Mouse (Mus musculus) heart, adult 18-20 months (tissue): Measurements from ENCODE around the gene Hoxc9. TPM values are rescaled to one million over a fixed set of nuclear protein-coding genes. Genes with fewer than 3 reads are reported as not detected.

Experiments used
- DNase-seq, 2 experiments: peaks; one replicate each; pipeline ENCODE4 v3.0.0; 2021 to 2022; ENCODE audit warnings: mixed read lengths in 1 of 2
- microRNA-seq, 2 experiments: library from miRNA; unstranded; fragments of <30 nt; microRNA quantifications; one replicate each; pipeline ENCODE4 v1.2.0; 2022
- total RNA-seq, 2 experiments: library from RNA; stranded (reverse); gene quantifications; 2 replicates each; pipeline ENCODE4 v1.2.3; 2021

Hoxc9 gene
- total RNA-seq, 2 experiments from 2014 or later = not detected

DNA sequence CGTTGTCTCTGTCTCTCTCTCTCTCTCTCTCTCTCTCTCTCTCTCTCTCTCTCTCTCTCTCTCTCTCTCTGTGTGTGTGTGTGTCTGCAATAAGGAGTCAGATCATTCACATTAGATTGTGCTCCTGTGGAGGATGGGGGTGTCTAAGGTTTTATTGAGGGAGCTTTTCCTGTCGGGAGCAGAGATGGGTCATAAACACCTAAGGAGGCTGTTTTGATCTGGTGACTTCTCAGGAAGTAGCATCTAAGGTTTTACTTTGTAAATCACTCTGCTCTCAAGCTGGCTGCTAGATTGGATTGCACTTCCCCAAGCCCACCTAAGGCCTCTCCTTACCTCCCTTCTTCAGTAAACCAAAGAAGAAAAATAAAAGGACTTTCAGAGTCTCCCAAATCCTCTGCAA lies 47.9 kb downstream of the Hoxc9 start:
- DNase-seq = no peak

DNA sequence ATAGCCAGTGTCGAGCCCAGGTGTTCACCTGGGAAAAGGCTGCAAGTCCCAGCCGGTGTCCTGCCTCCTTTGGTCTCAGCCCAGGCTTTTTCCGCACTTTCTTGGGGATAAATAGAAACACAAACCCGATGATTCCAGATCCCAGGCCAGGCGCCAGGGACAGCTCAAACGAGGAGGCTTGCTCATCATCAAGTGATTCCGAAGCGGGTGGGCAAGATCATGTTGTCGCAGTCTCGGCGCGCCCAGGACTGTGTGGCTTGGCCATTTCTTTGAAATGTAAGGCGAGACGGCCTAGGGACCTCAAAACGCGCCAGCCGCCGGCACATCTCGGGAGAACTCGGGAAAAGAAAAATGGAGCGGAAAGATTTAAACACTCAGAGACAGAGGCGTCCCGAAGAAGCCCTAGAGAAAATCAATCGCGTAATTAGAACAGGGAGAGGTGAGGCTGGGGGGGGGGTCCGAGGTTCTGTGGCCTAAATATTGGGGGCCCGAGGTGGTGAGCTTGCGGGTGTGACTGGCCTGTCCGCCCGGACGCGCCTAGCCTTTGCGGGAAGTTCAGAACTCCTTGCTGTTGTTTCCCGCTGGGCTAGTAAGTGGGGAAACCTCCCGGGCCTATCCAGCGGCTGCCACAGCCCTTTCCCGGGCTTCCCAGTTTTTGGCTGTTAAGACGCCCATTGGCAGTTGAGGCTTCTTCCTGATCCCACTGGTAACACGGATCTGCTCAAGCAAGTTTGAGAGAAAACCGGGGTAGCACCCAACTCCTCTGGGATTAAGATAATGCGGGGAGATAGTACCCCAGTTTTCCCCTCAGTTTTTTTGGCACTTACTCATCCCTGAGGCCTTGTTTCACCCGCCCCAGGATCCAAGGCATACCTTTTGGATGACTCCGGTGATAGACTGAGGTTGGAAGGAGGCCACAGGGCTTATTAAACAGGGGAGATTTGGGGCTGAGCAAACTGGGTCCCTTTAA lies 51.3 kb downstream of the Hoxc9 start:
- peak in 1 of 2 experiments; percentile 6 for DNase-seq

DNA sequence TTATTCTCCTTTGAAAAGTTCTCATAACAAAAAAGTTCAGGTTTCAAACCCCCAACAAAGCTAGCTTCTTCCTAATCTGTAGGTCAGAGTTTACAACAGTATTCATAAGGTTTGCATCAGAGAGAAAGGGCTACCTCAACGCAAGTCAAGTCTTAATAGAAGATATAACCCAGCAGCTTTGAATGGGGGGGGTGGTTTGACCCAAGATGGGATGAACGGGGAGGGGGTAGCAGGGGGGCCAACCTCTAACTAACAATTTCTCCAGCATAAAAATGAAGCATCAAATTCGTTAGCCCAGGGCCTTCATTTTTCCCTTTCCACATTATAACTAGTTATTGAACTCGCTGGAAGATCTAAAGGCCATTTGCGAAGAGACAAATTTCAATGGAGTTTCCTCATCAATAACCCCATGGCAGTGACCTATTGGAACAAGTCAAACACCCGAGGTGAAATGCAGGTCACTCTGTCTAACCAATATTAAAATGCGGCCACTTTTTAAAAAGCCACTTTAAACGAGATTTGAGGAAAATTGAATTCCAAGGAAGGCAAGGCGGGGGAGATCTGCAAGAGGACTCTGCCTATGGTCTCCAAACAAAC lies 52.8 kb downstream of the Hoxc9 start:
- DNase-seq = no peak

DNA sequence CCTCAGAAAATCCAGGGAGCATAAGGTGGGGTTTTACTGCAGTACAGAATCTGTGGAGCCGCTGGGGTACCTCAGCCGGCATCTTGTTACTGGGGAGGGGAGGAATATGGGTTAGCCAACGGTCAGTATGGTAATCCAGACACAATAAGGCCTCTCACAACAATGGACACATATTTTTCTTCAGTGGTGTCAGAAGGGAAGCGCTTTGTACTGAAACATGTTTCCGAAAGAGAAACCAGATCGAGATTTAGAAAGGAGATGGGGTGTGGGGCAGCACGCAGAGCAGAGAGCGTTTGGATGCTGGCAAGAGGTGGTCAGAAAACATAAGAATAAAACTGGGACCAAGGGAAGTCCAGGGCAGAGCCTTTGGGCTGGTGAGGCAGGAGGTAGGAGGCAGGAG lies 53.9 kb downstream of the Hoxc9 start:
- no peak for DNase-seq

DNA sequence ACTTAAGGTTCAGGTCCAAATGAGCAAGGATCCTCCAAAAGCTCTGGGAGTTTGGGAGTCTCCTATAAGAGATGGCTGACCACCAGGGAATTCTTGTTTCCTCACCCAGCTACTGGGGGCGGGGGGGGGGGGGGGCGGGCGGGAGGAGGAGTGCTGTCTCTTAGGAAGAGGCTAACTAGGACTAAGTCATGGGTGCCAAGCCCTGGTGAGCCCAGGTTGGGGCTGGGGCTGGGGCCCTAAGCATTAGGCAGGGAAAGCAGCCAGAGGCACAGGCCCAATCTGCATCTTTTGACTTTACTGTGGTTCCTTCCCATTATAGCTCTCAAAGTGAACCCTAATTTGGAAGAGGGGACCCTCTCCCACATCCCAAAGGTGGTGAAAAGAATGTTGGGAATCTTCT lies 55.9 kb downstream of the Hoxc9 start:
- no peak for DNase-seq

DNA sequence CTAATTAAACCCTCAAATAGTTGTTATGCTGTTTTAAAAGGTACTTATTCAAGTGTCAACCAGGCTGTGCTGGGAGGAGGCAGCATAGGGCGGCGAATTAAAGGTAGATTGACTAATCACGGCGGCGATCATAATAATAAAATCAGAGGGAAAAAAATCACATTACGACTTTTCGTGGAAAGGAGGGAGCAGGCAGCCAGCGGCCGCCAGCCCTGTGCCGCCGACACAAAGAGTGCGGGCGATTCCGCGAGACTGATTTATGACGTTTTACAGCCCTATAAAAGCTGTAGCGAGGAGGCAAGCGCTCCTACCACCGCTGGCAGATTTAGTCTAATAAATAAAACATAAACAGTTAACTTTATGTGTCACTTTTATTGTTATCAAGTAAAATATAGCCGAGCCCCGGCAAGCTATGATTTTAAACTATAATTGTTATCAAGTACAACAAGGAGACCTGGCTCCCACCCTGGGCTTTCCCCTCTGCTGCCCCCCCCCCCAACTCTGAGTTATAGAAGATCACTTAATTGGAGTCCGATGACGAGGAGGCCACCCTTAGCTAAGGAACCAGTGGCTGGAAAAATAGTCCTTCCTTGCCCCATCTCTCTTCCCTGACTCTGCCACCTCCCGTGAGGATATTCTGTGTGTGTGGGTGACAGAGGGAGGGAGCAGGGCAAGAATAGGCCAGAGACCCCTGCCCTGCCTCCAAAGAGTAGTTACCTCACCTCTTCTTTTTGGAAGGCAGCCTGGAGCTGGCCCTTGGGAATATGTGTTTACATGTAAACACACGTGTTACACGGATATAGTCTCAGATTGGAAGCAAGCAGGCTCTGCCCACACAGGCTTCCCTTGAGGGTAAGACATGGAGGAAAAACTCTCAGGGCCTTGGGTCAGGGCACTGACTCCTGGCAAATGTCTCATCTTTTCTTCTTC lies 56.7 kb downstream of the Hoxc9 start:
- no peak for DNase-seq

DNA sequence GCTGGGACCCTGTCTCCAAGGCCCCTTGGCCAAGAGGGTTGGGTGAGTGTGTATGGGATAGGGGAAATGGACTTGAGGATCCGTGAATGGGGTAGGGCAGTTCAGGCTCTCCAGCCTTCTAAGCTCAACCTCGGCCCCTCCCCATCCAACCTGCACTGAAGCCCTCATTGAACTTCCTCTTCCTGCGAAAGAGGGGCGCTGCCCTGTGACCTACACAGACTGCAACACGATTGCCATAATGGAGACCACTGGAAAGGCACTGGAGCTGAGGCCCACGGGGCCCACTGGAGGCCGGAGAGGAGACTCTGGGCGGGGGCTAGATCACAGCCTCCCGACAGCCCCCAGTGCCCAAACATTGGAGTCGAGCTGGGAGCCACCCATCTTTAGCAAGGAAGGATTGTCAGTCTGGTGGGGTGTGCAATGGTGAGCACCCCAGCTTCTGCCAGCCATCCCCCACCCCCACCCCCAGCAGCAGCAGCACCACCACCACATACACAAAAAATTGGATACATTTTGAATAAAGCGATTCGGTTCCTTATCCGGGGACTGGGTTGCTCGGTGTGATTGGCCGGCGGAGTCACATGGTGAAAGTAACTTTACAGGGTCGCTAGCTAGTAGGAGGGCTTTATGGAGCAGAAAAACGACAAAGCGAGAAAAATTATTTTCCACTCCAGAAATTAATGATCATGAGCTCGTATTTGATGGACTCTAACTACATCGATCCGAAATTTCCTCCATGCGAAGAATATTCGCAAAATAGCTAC lies 58.0 kb downstream of the Hoxc9 start:
- no peak for DNase-seq

Small RNA genes lying within 50 kb of the gene (microRNA-seq; reads per million reads assigned to microRNA genes)
- gene Mir196a-2 (1.5 to 4.1 reads per million in 2 experiments), gene Mir615 (4.6 to 15.1 reads per million in 2 experiments)

Other genes with a start within 250 kb of the Hoxc9 start
- not detected for gene Hoxc13, start 55.3 kb upstream of the Hoxc9 start, total RNA-seq
- gene Hoxc12, start 39.7 kb upstream of the Hoxc9 start, total RNA-seq = not detected
- not detected for gene Hoxc11, start 22.0 kb upstream of the Hoxc9 start, total RNA-seq
- not detected for gene Hoxc10, start 9.6 kb upstream of the Hoxc9 start, total RNA-seq
- under 1 TPM in 1 of 2 experiments, not detected in 1; 0.18 TPM for gene Hoxc5, start 9.0 kb upstream of the Hoxc9 start, total RNA-seq
- not detected for gene Hoxc8, start 14.2 kb downstream of the Hoxc9 start, total RNA-seq
- under 1 TPM in 1 of 2 experiments, not detected in 1; 0.18 TPM for gene Hoxc6, start 21.8 kb downstream of the Hoxc9 start, total RNA-seq
- under 1 TPM in 1 of 2 experiments, not detected in 1; 0.23 TPM for gene Hoxc4, start 42.5 kb downstream of the Hoxc9 start, total RNA-seq
- 10 to 100 TPM; 10.9 to 12.9 TPM for gene Smug1, start 190.7 kb downstream of the Hoxc9 start, total RNA-seq